Mouse (Mus musculus): ENCODE results near the gene Rab3a. TPM values are rescaled to one million over a fixed set of nuclear protein-coding genes. Genes with fewer than 3 reads are reported as not detected.

The Rab3a gene
- polyA plus RNA-seq, 1 experiment, result 34.9 TPM

- no peak for TF ChIP-seq E2F4 (IDR thresholded peaks at IDR 0.05; ENCODE audit: insufficient read depth)
- TF ChIP-seq CEBPB (IDR thresholded peaks at IDR 0.05; ENCODE audit: insufficient read depth, poor library complexity, severe bottlenecking), result no peak
- no peak for TF ChIP-seq POLR2AphosphoS2 (IDR thresholded peaks at IDR 0.05; ENCODE audit: insufficient read length, low read depth)
- TF ChIP-seq TCF3 (IDR thresholded peaks at IDR 0.05; ENCODE audit: insufficient read length, low read depth), result no peak
- TF ChIP-seq MAX (IDR thresholded peaks at IDR 0.05; ENCODE audit: low read depth), result no peak
- no peak for TF ChIP-seq POLR2A (IDR thresholded peaks at IDR 0.05; ENCODE audit: insufficient read length, low read depth)
- no peak for TF ChIP-seq SRF (IDR thresholded peaks at IDR 0.05; ENCODE audit: control insufficient read depth, insufficient read length, low read depth)
- TF ChIP-seq MYOG (IDR thresholded peaks at IDR 0.05; ENCODE audit: control insufficient read depth in 1 of 3, insufficient read depth in 1 of 3, insufficient read length in 2 of 3, low read depth in 2 of 3), result no peak
- TF ChIP-seq USF1 (IDR thresholded peaks at IDR 0.05; ENCODE audit: low read depth), result no peak
- no peak for TF ChIP-seq MYOD1 (IDR thresholded peaks at IDR 0.05; ENCODE audit: control insufficient read depth in 1 of 3, insufficient read length in 2 of 3, low read depth in 2 of 3)
- TF ChIP-seq TCF12 (IDR thresholded peaks at IDR 0.05; ENCODE audit: insufficient read depth, poor library complexity, severe bottlenecking), result no peak
- TF ChIP-seq REST (IDR thresholded peaks at IDR 0.05; ENCODE audit: insufficient read depth, insufficient read length), result no peak
- peak overlapping the region; percentile 99 for H3K4me2 ChIP-seq (ENCODE audit: low read depth)
- H3ac ChIP-seq (ENCODE audit: control insufficient read depth, insufficient read length), result peak overlapping the region; percentile 14
- peaks cover 6% of the 10 kb centered on the region for H3K36me3 ChIP-seq (ENCODE audit: control insufficient read depth, insufficient read depth)
- no peaks in the 10 kb centered on the region for H3K79me2 ChIP-seq (ENCODE audit: control insufficient read depth, insufficient read depth)
- H3K4me3 ChIP-seq, result peak overlapping the region; percentile 43
- H3K27me3 ChIP-seq (ENCODE audit: control insufficient read depth, insufficient read depth, insufficient read length), result no peaks in the 10 kb centered on the region
Measured at GRCm38 (mm10) chr8:70765838-70766570, 11.5 kb downstream of the Rab3a start.

GRCm38 (mm10) chr8:70766571-70767440 is 12.3 kb downstream of the Rab3a start:
- Histone ChIP-seq H3K4me2 (ENCODE audit: low read depth) (peak overlapping the region; percentile 99), H3K27me3 (ENCODE audit: control insufficient read depth, insufficient read depth, insufficient read length) (no peaks in the 10 kb centered on the region), H3K4me3 (peak overlapping the region; percentile 43), H3K79me2 (ENCODE audit: control insufficient read depth, insufficient read depth) (no peaks in the 10 kb centered on the region), H3ac (ENCODE audit: control insufficient read depth, insufficient read length) (peak overlapping the region; percentile 14), H3K36me3 (ENCODE audit: control insufficient read depth, insufficient read depth) (peaks cover 6% of the 10 kb centered on the region)
- TF ChIP-seq MYOD1 (IDR thresholded peaks at IDR 0.05; ENCODE audit: control insufficient read depth in 1 of 3, insufficient read length in 2 of 3, low read depth in 2 of 3) (peak in 1 of 3 experiments; percentile 25), POLR2A (IDR thresholded peaks at IDR 0.05; ENCODE audit: insufficient read length, low read depth) (peak; percentile 79), SRF (IDR thresholded peaks at IDR 0.05; ENCODE audit: control insufficient read depth, insufficient read length, low read depth) (no peak), REST (IDR thresholded peaks at IDR 0.05; ENCODE audit: insufficient read depth, insufficient read length) (no peak), CEBPB (IDR thresholded peaks at IDR 0.05; ENCODE audit: insufficient read depth, poor library complexity, severe bottlenecking) (no peak), MAX (IDR thresholded peaks at IDR 0.05; ENCODE audit: low read depth) (no peak), TCF12 (IDR thresholded peaks at IDR 0.05; ENCODE audit: insufficient read depth, poor library complexity, severe bottlenecking) (no peak), MYOG (IDR thresholded peaks at IDR 0.05; ENCODE audit: control insufficient read depth in 1 of 3, insufficient read depth in 1 of 3, insufficient read length in 2 of 3, low read depth in 2 of 3) (no peak), USF1 (IDR thresholded peaks at IDR 0.05; ENCODE audit: low read depth) (peak; percentile 77), TCF3 (IDR thresholded peaks at IDR 0.05; ENCODE audit: insufficient read length, low read depth) (no peak), POLR2AphosphoS2 (IDR thresholded peaks at IDR 0.05; ENCODE audit: insufficient read length, low read depth) (peak; percentile 90)

GRCm38 (mm10) chr8:70767503-70767902 is 13.0 kb downstream of the Rab3a start:
- Histone ChIP-seq H3K79me2 (ENCODE audit: control insufficient read depth, insufficient read depth) (no peaks in the 10 kb centered on the region), H3K36me3 (ENCODE audit: control insufficient read depth, insufficient read depth) (peaks cover 6% of the 10 kb centered on the region), H3ac (ENCODE audit: control insufficient read depth, insufficient read length) (no peak overlapping the region), H3K27me3 (ENCODE audit: control insufficient read depth, insufficient read depth, insufficient read length) (no peaks in the 10 kb centered on the region), H3K4me3 (no peak overlapping the region), H3K4me2 (ENCODE audit: low read depth) (no peak overlapping the region)
- TF ChIP-seq POLR2AphosphoS2 (IDR thresholded peaks at IDR 0.05; ENCODE audit: insufficient read length, low read depth) (peak; percentile 27), POLR2A (IDR thresholded peaks at IDR 0.05; ENCODE audit: insufficient read length, low read depth) (no peak)

DNA sequence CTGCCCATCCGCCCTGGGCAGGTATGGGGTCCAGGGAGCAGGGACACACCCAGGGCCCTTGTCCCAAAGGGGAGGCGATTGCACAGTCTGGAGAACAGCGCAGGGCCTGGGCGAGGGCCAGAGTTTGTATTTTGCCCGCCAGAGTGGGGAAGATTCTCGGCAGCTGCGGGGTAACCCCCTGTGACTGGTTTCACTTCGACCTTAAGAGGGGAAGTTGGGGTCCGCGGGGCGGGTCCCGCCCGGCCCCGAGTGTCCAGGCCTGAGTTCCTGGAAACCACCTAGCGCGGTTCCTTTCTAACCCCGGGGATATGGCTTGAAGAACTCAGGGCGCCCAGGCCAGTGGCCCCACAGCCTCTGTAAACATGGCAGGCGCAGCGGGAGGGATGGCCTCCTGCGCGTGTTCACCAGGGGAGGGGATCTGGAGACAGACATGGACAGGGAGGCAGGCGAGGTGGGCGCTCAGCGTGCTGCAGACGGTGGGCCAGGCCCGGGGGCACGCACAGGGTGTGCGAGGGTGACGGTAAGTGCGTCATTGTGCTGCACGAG is 13.8 kb downstream of the Rab3a start:
- no peaks in the 10 kb centered on the region for H3K79me2 ChIP-seq (ENCODE audit: control insufficient read depth, insufficient read depth)
- TF ChIP-seq MYOG (IDR thresholded peaks at IDR 0.05; ENCODE audit: control insufficient read depth in 1 of 3, insufficient read depth in 1 of 3, insufficient read length in 2 of 3, low read depth in 2 of 3) (no peak), MYOD1 (IDR thresholded peaks at IDR 0.05; ENCODE audit: control insufficient read depth in 1 of 3, insufficient read length in 2 of 3, low read depth in 2 of 3) (no peak), POLR2A (IDR thresholded peaks at IDR 0.05; ENCODE audit: insufficient read length, low read depth) (no peak), USF1 (IDR thresholded peaks at IDR 0.05; ENCODE audit: low read depth) (no peak), TCF3 (IDR thresholded peaks at IDR 0.05; ENCODE audit: insufficient read length, low read depth) (no peak), SRF (IDR thresholded peaks at IDR 0.05; ENCODE audit: control insufficient read depth, insufficient read length, low read depth) (no peak), E2F4 (IDR thresholded peaks at IDR 0.05; ENCODE audit: insufficient read depth) (no peak)
- no peaks in the 10 kb centered on the region for H3K27me3 ChIP-seq (ENCODE audit: control insufficient read depth, insufficient read depth, insufficient read length)
- H3K4me3 ChIP-seq, result no peak overlapping the region
- H3K4me2 ChIP-seq (ENCODE audit: low read depth), result no peak overlapping the region
- H3ac ChIP-seq (ENCODE audit: control insufficient read depth, insufficient read length), result no peak overlapping the region
- H3K36me3 ChIP-seq (ENCODE audit: control insufficient read depth, insufficient read depth), result peaks cover 6% of the 10 kb centered on the region

Data from myocyte (in vitro differentiated cells).